Mouse (Mus musculus): ENCODE measurements around the gene Ermap. TPM values are rescaled to one million over a fixed set of nuclear protein-coding genes. Genes with fewer than 3 reads are reported as not detected.

Gene Ermap
- polyA plus RNA-seq, 1 experiment from 2014 or later: 0.87 TPM

- H3K4me2 ChIP-seq: no peak overlapping the region
- WGBS: 57% methylated on average over 1 of the region's 1 CpGs
Observed at GRCm38 (mm10) chr4:119183525-119183924, 6.3 kb downstream of the Ermap start.

GRCm38 (mm10) chr4:119181456-119181855 lies 8.4 kb downstream of the Ermap start:
- Histone ChIP-seq H3K4me1 (no peaks in the 10 kb centered on the region), H3K9ac (no peak overlapping the region), H3K4me3 (no peak overlapping the region), H3K36me3 (ENCODE audit: poor library complexity, severe bottlenecking) (no peaks in the 10 kb centered on the region), H3K27me3 (no peaks in the 10 kb centered on the region), H3K9me3 (replicated peaks) (no peaks in the 10 kb centered on the region), H3K27ac (no peak overlapping the region), H3K4me2 (no peak overlapping the region)
- 93% methylated on average over 9 of the region's 9 CpGs for WGBS
- ATAC-seq: no peak

More at GRCm38 (mm10) chr4:119183525-119183924, 6.3 kb downstream of the Ermap start:
- no peak overlapping the region for H3K27ac ChIP-seq
- H3K27me3 ChIP-seq: no peaks in the 10 kb centered on the region
- no peak overlapping the region for H3K4me3 ChIP-seq
- ATAC-seq: no peak
- H3K36me3 ChIP-seq (ENCODE audit: poor library complexity, severe bottlenecking): no peaks in the 10 kb centered on the region
- no peaks in the 10 kb centered on the region for H3K9me3 ChIP-seq (replicated peaks)
- H3K9ac ChIP-seq: no peak overlapping the region
- no peaks in the 10 kb centered on the region for H3K4me1 ChIP-seq

GRCm38 (mm10) chr4:119180133-119180707 lies 9.6 kb downstream of the Ermap start:
- H3K9me3 ChIP-seq (replicated peaks): no peaks in the 10 kb centered on the region
- no peak overlapping the region for H3K27ac ChIP-seq
- ATAC-seq: no peak
- no peak overlapping the region for H3K4me3 ChIP-seq
- H3K4me2 ChIP-seq: no peak overlapping the region
- H3K9ac ChIP-seq: no peak overlapping the region
- 57% methylated on average over 4 of the region's 4 CpGs for WGBS
- no peaks in the 10 kb centered on the region for H3K4me1 ChIP-seq
- H3K27me3 ChIP-seq: no peaks in the 10 kb centered on the region
- H3K36me3 ChIP-seq (ENCODE audit: poor library complexity, severe bottlenecking): no peaks in the 10 kb centered on the region

- Histone ChIP-seq H3K9me3 (replicated peaks) (no peaks in the 10 kb centered on the region), H3K4me1 (peaks cover under 1% of the 10 kb centered on the region; the same call in 1 of the 2 replicates), H3K36me3 (ENCODE audit: poor library complexity, severe bottlenecking) (no peaks in the 10 kb centered on the region), H3K9ac (no peak overlapping the region), H3K4me3 (no peak overlapping the region), H3K27me3 (no peaks in the 10 kb centered on the region), H3K27ac (no peak overlapping the region), H3K4me2 (no peak overlapping the region)
- whole genome bisulfite sequencing: 83% methylated on average over 18 of the region's 18 CpGs
- no peak for ATAC-seq
Observed at GRCm38 (mm10) chr4:119178331-119178730, 11.5 kb downstream of the Ermap start.

GRCm38 (mm10) chr4:119177702-119178101 lies 12.1 kb downstream of the Ermap start:
- Histone ChIP-seq H3K4me3 (no peak overlapping the region), H3K9ac (no peak overlapping the region), H3K36me3 (ENCODE audit: poor library complexity, severe bottlenecking) (no peaks in the 10 kb centered on the region), H3K9me3 (replicated peaks) (no peaks in the 10 kb centered on the region), H3K4me2 (no peak overlapping the region), H3K27me3 (no peaks in the 10 kb centered on the region), H3K27ac (no peak overlapping the region), H3K4me1 (peaks cover 7% of the 10 kb centered on the region)
- WGBS: 78% methylated on average over 5 of the region's 5 CpGs
- ATAC-seq: no peak

GRCm38 (mm10) chr4:119173851-119174453 lies 15.9 kb downstream of the Ermap start, which contains the start of gene Zfp691:
Gene Zfp691, minus strand, starts transcription at chr4:119174195.
- Histone ChIP-seq H3K4me3 (peak within 1 kb of the TSS; percentile 79), H3K36me3 (ENCODE audit: poor library complexity, severe bottlenecking) (peaks cover 20% of the 10 kb centered on the region), H3K4me2 (peak within 1 kb of the TSS; percentile 86), H3K9me3 (replicated peaks) (no peaks in the 10 kb centered on the region), H3K27ac (peak within 1 kb of the TSS; percentile 27), H3K4me1 (peaks cover 16% of the 10 kb centered on the region), H3K9ac (peak within 1 kb of the TSS; percentile 87), H3K27me3 (no peaks in the 10 kb centered on the region)
- ATAC-seq: peak; percentile 100
- under 1% methylated on average over 40 of the region's 40 CpGs for WGBS

- H3K27ac ChIP-seq: no peak overlapping the region
- no peak for ATAC-seq
Observed at GRCm38 (mm10) chr4:119172919-119173650, 16.7 kb downstream of the Ermap start.

GRCm38 (mm10) chr4:119167663-119168062 lies 22.1 kb downstream of the Ermap start:
- Histone ChIP-seq H3K27ac (no peak overlapping the region), H3K4me2 (no peak overlapping the region), H3K9me3 (replicated peaks) (no peaks in the 10 kb centered on the region), H3K9ac (no peak overlapping the region), H3K4me1 (peaks cover 9% of the 10 kb centered on the region), H3K36me3 (ENCODE audit: poor library complexity, severe bottlenecking) (peaks cover 30% of the 10 kb centered on the region), H3K27me3 (no peaks in the 10 kb centered on the region), H3K4me3 (no peak overlapping the region)
- peak; percentile 55; the same call in 1 of the 2 replicates for ATAC-seq
- WGBS: under 1% methylated on average over 4 of the region's 4 CpGs

More at GRCm38 (mm10) chr4:119172919-119173650, 16.7 kb downstream of the Ermap start:
- no peaks in the 10 kb centered on the region for H3K27me3 ChIP-seq
- peak overlapping the region; percentile 87 for H3K9ac ChIP-seq
- 44% methylated on average over 18 of the region's 18 CpGs for WGBS
- peaks cover 16% of the 10 kb centered on the region for H3K4me1 ChIP-seq
- peaks cover 29% of the 10 kb centered on the region for H3K36me3 ChIP-seq (ENCODE audit: poor library complexity, severe bottlenecking)
- H3K9me3 ChIP-seq (replicated peaks): no peaks in the 10 kb centered on the region
- peak overlapping the region; percentile 79 for H3K4me3 ChIP-seq
- peak overlapping the region; percentile 86 for H3K4me2 ChIP-seq

- Histone ChIP-seq H3K9me3 (replicated peaks) (no peaks in the 10 kb centered on the region), H3K4me1 (0 out of 2 replicates have a peak, but pooled peaks cover 4% of the 10 kb centered on the region), H3K27ac (no peak overlapping the region), H3K27me3 (no peaks in the 10 kb centered on the region), H3K4me2 (no peak overlapping the region), H3K9ac (no peak overlapping the region), H3K36me3 (ENCODE audit: poor library complexity, severe bottlenecking) (peaks cover 30% of the 10 kb centered on the region), H3K4me3 (no peak overlapping the region)
- no peak for ATAC-seq
- WGBS: 89% methylated on average over 4 of the region's 4 CpGs
Observed at GRCm38 (mm10) chr4:119167068-119167467, 22.7 kb downstream of the Ermap start.

GRCm38 (mm10) chr4:119165916-119166315 lies 23.9 kb downstream of the Ermap start:
- Histone ChIP-seq H3K4me1 (no peaks in the 10 kb centered on the region), H3K27ac (no peak overlapping the region), H3K36me3 (ENCODE audit: poor library complexity, severe bottlenecking) (peaks cover 30% of the 10 kb centered on the region), H3K9me3 (replicated peaks) (no peaks in the 10 kb centered on the region), H3K4me3 (no peak overlapping the region), H3K4me2 (no peak overlapping the region), H3K27me3 (no peaks in the 10 kb centered on the region), H3K9ac (no peak overlapping the region)
- no peak for ATAC-seq
- WGBS: 85% methylated on average over 7 of the region's 7 CpGs

- ATAC-seq: no peak
- no peaks in the 10 kb centered on the region for H3K27me3 ChIP-seq
- 0 out of 2 replicates have a peak, but pooled peaks cover under 1% of the 10 kb centered on the region for H3K36me3 ChIP-seq (ENCODE audit: poor library complexity, severe bottlenecking)
- no peak overlapping the region for H3K9ac ChIP-seq
- 78% methylated on average over 4 of the region's 4 CpGs for WGBS
- H3K27ac ChIP-seq: no peak overlapping the region
- no peak overlapping the region for H3K4me3 ChIP-seq
- H3K9me3 ChIP-seq (replicated peaks): no peaks in the 10 kb centered on the region
- no peak overlapping the region for H3K4me2 ChIP-seq
- no peaks in the 10 kb centered on the region for H3K4me1 ChIP-seq
Observed at GRCm38 (mm10) chr4:119162990-119163389, 26.8 kb downstream of the Ermap start.

GRCm38 (mm10) chr4:119161358-119161757 lies 28.5 kb downstream of the Ermap start:
- Histone ChIP-seq H3K4me1 (no peaks in the 10 kb centered on the region), H3K4me3 (no peak overlapping the region), H3K4me2 (no peak overlapping the region), H3K27me3 (no peaks in the 10 kb centered on the region), H3K27ac (no peak overlapping the region), H3K9ac (no peak overlapping the region), H3K9me3 (replicated peaks) (no peaks in the 10 kb centered on the region), H3K36me3 (ENCODE audit: poor library complexity, severe bottlenecking) (no peaks in the 10 kb centered on the region)
- ATAC-seq: no peak
- 83% methylated on average over 3 of the region's 3 CpGs for WGBS

All from forebrain, embryonic 13.5 days (tissue).